Mouse (Mus musculus): ENCODE measurements at regions not wholly inside any gene's neighbourhood (a gene's known extent, or its start where the extent isn't known, plus 50 kb on each side); places are given as distances from the start of the nearest gene placed in this dataset.

DNA sequence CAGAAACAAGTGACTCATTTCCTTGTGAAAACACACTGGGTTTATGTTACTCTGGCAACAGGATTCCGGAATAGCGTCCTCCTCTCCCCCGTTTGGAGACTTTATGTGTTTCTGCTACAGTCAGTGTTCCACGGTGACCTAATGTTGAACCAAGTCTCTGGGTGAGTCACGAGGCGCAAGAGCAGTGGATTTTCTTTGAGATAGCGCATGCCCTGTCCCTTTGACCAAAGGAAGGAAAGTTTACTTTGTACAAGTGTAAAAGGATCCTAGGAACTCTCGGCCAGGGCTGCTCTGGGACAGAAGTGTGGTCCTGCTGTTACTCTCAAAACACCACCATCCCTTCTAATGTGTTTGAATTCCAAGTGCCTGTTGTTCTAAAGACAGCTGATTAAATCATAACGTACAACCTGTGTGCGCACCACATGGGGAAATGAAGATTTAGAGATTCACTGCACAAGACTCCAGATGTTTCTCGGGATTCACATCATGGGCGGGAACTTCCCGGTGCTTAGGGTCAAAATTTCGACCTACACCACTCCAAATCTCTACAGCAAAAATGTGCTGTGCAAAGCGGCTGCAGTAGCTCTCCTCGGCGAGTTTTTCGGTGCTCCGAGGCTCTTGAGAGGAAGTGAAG lies 176.1 kb upstream of the Rbms1 start:
- Histone ChIP-seq H3K27me3 (ENCODE audit: control insufficient read depth, insufficient read depth, low read length, poor library complexity, severe bottlenecking) (no peaks in the 10 kb centered on the region), H3K36me3 (ENCODE audit: control insufficient read depth, insufficient read depth, low read length, poor library complexity, severe bottlenecking) (no peaks in the 10 kb centered on the region)
- no peak for DNase-seq (ENCODE audit: low read depth, low spot score)

GRCm38 (mm10) chr2:61138625-61138997 lies 175.6 kb upstream of the Rbms1 start:
- no peak for DNase-seq (ENCODE audit: low read depth, low spot score)
- Histone ChIP-seq H3K27me3 (ENCODE audit: control insufficient read depth, insufficient read depth, low read length, poor library complexity, severe bottlenecking) (no peaks in the 10 kb centered on the region), H3K36me3 (ENCODE audit: control insufficient read depth, insufficient read depth, low read length, poor library complexity, severe bottlenecking) (no peaks in the 10 kb centered on the region)

GRCm38 (mm10) chr2:61137378-61137777 lies 174.4 kb upstream of the Rbms1 start:
- DNase-seq (ENCODE audit: low read depth, low spot score) = no peak

GRCm38 (mm10) chr2:61136926-61137325 lies 173.9 kb upstream of the Rbms1 start:
- no peak for DNase-seq (ENCODE audit: low read depth, low spot score)

More at GRCm38 (mm10) chr2:61137378-61137777, 174.4 kb upstream of the Rbms1 start:
- no peaks in the 10 kb centered on the region for H3K36me3 ChIP-seq (ENCODE audit: control insufficient read depth, insufficient read depth, low read length, poor library complexity, severe bottlenecking)
- H3K27me3 ChIP-seq (ENCODE audit: control insufficient read depth, insufficient read depth, low read length, poor library complexity, severe bottlenecking) = no peaks in the 10 kb centered on the region

DNA sequence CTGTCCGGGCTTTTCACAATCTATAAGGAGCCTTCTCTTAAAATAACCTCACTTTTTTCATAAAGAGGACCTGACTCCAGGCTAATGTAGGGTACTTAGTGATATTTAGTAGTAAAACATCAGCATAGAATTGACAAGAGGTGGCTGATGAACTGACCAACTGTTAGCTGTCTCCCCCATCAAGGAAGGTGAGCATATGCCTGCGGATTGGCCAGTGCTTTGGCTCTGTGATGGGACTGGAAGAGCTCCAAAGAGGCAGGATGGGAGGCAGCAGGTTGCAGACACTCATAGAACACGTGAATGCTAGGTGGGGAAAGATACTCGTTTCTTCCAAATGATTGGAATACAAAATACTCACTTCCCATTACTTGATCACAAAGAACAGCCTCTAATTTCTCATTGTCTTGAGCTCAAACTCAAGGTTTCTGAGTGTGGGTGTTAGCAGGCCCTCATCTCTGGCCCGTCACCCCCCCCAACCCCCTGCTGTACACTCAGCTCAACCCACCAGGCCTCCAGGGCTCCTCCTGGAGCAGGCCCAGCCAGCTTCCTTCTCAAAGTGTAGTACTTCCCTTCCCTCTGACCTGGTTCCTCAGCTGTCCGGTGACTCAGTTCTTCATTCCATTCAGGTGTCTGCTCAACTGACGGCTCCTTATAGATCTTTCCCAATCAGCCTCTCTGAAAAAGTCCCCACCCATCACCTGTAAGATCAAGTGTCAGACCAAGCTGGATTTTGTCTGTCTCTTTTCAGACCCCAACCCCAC lies 160.2 kb upstream of the Rbms1 start:
- no peaks in the 10 kb centered on the region for H3K27me3 ChIP-seq (ENCODE audit: control insufficient read depth, insufficient read depth, low read length, poor library complexity, severe bottlenecking)
- H3K36me3 ChIP-seq (ENCODE audit: control insufficient read depth, insufficient read depth, low read length, poor library complexity, severe bottlenecking) = no peaks in the 10 kb centered on the region
- no peak for DNase-seq (ENCODE audit: low read depth, low spot score)

More at GRCm38 (mm10) chr2:61136926-61137325, 173.9 kb upstream of the Rbms1 start:
- no peaks in the 10 kb centered on the region for H3K27me3 ChIP-seq (ENCODE audit: control insufficient read depth, insufficient read depth, low read length, poor library complexity, severe bottlenecking)
- H3K36me3 ChIP-seq (ENCODE audit: control insufficient read depth, insufficient read depth, low read length, poor library complexity, severe bottlenecking) = no peaks in the 10 kb centered on the region

DNA sequence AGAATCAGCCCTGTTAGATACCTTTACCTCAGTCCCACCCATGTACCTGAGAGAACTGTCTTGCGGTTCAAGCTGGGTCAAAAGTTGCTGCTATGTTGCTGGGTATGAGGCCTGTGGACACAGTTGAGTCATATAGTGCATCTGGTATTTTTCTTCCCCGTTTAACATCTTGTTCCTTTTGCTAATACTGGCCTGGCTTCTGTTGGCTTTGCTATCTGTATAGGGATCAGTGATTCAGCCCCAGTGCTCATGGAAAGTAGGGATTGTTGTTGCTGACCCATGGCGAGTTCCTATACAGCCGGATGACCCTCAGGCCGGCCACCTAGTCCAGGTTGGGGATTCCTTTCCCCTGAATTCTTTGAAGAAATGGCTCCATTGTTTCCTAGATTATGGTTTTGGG lies 158.3 kb upstream of the Rbms1 start:
- Histone ChIP-seq H3K36me3 (ENCODE audit: control insufficient read depth, insufficient read depth, low read length, poor library complexity, severe bottlenecking) (no peaks in the 10 kb centered on the region), H3K27me3 (ENCODE audit: control insufficient read depth, insufficient read depth, low read length, poor library complexity, severe bottlenecking) (no peaks in the 10 kb centered on the region)
- DNase-seq (ENCODE audit: low read depth, low spot score) = no peak

GRCm38 (mm10) chr2:61114620-61115019 lies 151.6 kb upstream of the Rbms1 start:
- DNase-seq (ENCODE audit: low read depth, low spot score) = no peak
- H3K36me3 ChIP-seq (ENCODE audit: control insufficient read depth, insufficient read depth, low read length, poor library complexity, severe bottlenecking) = no peaks in the 10 kb centered on the region
- no peaks in the 10 kb centered on the region for H3K27me3 ChIP-seq (ENCODE audit: control insufficient read depth, insufficient read depth, low read length, poor library complexity, severe bottlenecking)

GRCm38 (mm10) chr2:61113916-61114315 lies 150.9 kb upstream of the Rbms1 start:
- H3K36me3 ChIP-seq (ENCODE audit: control insufficient read depth, insufficient read depth, low read length, poor library complexity, severe bottlenecking) = no peaks in the 10 kb centered on the region
- DNase-seq (ENCODE audit: low read depth, low spot score) = no peak
- no peaks in the 10 kb centered on the region for H3K27me3 ChIP-seq (ENCODE audit: control insufficient read depth, insufficient read depth, low read length, poor library complexity, severe bottlenecking)

DNA sequence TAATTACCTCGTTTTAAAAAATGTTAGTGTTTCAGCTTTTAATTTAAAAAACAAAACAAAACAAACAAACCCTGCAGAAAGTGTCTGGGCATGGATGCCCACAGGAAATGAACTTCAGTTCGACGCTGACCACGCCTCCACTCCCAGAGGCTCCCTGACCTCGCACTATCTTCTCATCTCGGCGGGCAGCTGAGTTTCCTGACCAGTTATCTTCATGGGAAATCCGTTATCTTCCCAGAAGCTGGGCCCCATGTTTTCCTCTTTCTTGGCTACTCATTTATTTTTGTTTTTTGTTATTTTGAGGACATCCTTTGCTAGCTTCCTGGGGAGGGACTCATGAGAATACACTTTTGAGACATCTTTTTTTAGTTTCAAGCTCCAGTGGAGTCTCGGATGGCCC lies 147.6 kb upstream of the Rbms1 start:
- Histone ChIP-seq H3K27me3 (ENCODE audit: control insufficient read depth, insufficient read depth, low read length, poor library complexity, severe bottlenecking) (no peaks in the 10 kb centered on the region), H3K36me3 (ENCODE audit: control insufficient read depth, insufficient read depth, low read length, poor library complexity, severe bottlenecking) (no peaks in the 10 kb centered on the region)
- no peak for DNase-seq (ENCODE audit: low read depth, low spot score)

DNA sequence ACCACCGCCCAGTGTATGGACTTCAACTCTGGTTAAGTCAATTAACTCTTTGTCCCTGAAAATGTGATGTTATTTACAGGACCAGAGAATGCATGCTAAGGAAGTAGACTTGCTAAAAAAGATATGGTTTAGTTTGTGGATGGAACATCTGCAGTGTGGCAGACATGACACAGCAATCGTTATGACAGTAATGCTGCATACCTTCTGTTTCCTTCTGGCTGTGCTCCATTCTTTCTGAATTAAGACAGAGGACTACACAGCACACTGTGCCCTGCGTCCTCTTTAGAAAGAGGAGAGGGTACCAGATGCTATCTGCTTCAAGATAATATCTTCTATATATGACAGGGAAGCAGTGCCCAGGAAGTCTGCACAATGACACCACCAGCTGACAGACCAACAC lies 146.6 kb upstream of the Rbms1 start:
- H3K27me3 ChIP-seq (ENCODE audit: control insufficient read depth, insufficient read depth, low read length, poor library complexity, severe bottlenecking) = no peaks in the 10 kb centered on the region
- no peaks in the 10 kb centered on the region for H3K36me3 ChIP-seq (ENCODE audit: control insufficient read depth, insufficient read depth, low read length, poor library complexity, severe bottlenecking)
- no peak for DNase-seq (ENCODE audit: low read depth, low spot score)

- H3K27me3 ChIP-seq (ENCODE audit: control insufficient read depth, insufficient read depth, low read length, poor library complexity, severe bottlenecking) = no peaks in the 10 kb centered on the region
- no peaks in the 10 kb centered on the region for H3K36me3 ChIP-seq (ENCODE audit: control insufficient read depth, insufficient read depth, low read length, poor library complexity, severe bottlenecking)
- DNase-seq (ENCODE audit: low read depth, low spot score) = no peak
Measured at GRCm38 (mm10) chr2:61105169-61105568, 142.2 kb upstream of the Rbms1 start.

DNA sequence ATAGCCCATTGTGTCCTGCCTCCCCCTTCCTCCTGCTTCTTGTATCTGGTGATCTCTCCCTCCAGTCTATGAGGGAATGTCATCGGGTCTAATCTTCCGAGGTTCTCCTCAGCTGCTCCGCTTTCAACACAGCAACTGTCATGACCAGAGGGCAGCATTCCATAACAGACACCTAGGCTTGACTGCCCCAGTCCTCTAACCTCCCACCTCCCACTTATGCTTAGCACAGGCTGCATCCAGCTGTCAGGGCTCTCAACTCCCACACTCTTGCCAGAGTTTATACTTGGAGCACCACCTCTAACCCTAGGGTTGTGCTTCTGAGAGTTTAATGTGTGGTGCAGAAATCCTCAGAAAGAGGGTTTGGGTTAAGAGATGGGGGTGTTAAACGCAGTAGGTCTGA lies 137.9 kb upstream of the Rbms1 start:
- no peak for DNase-seq (ENCODE audit: low read depth, low spot score)
- Histone ChIP-seq H3K27me3 (ENCODE audit: control insufficient read depth, insufficient read depth, low read length, poor library complexity, severe bottlenecking) (no peaks in the 10 kb centered on the region; the same call in 1 of the 2 replicates), H3K36me3 (ENCODE audit: control insufficient read depth, insufficient read depth, low read length, poor library complexity, severe bottlenecking) (no peaks in the 10 kb centered on the region)

DNA sequence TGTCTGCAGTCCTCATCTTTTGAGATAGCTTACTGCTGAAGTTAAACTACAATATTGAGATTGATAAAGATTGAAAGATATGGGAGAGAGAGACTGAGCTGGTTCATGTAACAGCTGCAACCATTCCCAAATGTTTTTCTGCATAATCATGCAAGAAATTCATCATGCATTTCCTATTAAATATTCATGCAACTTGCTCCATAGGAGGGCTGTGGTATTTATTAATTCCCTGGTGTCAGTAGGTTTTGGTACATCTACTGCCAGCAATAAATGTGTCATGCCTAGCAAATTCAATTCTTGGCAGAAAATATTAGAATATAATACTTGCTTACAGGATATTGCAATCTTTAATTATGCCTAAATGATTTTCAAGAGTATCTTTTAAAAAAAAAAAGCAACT lies 125.5 kb upstream of the Rbms1 start:
- DNase-seq (ENCODE audit: low read depth, low spot score) = no peak
- no peaks in the 10 kb centered on the region for H3K36me3 ChIP-seq (ENCODE audit: control insufficient read depth, insufficient read depth, low read length, poor library complexity, severe bottlenecking)
- no peaks in the 10 kb centered on the region for H3K27me3 ChIP-seq (ENCODE audit: control insufficient read depth, insufficient read depth, low read length, poor library complexity, severe bottlenecking)

DNA sequence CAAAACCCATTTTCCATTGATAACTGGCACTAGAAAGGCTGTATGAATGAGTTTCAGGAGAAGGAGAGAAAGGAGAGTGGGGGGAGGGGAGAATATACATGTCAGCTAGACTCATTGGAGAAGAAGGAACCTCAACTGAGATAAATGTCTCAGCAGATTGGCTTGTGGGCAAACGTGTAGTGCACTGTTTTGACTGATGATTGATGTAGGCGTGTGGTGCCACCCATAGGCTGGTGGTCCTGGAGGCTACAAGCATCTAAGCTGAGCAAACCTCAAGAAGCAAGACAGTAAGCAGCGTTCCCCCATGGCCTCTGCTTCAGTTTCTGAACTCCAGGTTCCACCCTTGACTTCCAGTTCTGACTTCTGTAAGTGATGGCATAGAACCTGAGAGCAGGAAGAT lies 121.8 kb upstream of the Rbms1 start:
- no peak for DNase-seq (ENCODE audit: low read depth, low spot score)
- no peaks in the 10 kb centered on the region for H3K27me3 ChIP-seq (ENCODE audit: control insufficient read depth, insufficient read depth, low read length, poor library complexity, severe bottlenecking)
- H3K36me3 ChIP-seq (ENCODE audit: control insufficient read depth, insufficient read depth, low read length, poor library complexity, severe bottlenecking) = no peaks in the 10 kb centered on the region

DNA sequence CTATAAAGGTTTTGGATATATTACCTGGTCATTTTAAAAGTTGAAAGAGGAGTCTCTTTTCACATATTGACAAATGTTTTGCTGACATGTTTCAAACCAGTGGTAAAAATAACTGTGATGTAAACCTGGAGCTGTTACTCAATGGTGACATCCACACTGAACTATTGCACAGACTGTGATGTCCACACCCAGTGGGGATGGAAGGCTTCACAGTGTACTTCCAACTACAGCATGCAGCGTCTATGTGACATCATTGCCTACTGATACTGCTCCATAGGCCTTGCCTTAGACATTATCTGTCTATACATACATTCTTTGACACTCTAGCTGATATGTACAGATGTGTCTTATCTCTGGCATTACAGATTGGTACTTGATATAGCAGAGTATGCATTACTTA lies 120.1 kb upstream of the Rbms1 start:
- no peaks in the 10 kb centered on the region for H3K36me3 ChIP-seq (ENCODE audit: control insufficient read depth, insufficient read depth, low read length, poor library complexity, severe bottlenecking)
- no peak for DNase-seq (ENCODE audit: low read depth, low spot score)
- no peaks in the 10 kb centered on the region for H3K27me3 ChIP-seq (ENCODE audit: control insufficient read depth, insufficient read depth, low read length, poor library complexity, severe bottlenecking)

GRCm38 (mm10) chr2:61082640-61083039 lies 119.6 kb upstream of the Rbms1 start:
- Histone ChIP-seq H3K27me3 (ENCODE audit: control insufficient read depth, insufficient read depth, low read length, poor library complexity, severe bottlenecking) (no peaks in the 10 kb centered on the region), H3K36me3 (ENCODE audit: control insufficient read depth, insufficient read depth, low read length, poor library complexity, severe bottlenecking) (no peaks in the 10 kb centered on the region)
- DNase-seq (ENCODE audit: low read depth, low spot score) = no peak

Measured in splenic B cell, adult 2 months (primary cell).